8 mouse cellular contexts compared by ENCODE assay signal in genomic region chr13:26154701-26155471, GRCm38 (mm10).
DNase-seq lines count a peak whose midpoint lies in the region; ATAC-seq lines count a peak whose summit lies in the region.

No protein-coding gene starts in this region.

- H3K9me3 ChIP-seq in embryonic facial prominence, embryonic 11.5 days (replicated peaks; ENCODE audit: control insufficient read depth, low read length) = no peaks in the 10 kb centered on the region
- no peaks in the 10 kb centered on the region for H3K9me3 ChIP-seq in neural tube, embryonic 13.5 days

- H3K4me2 ChIP-seq in embryonic facial prominence, embryonic 11.5 days (ENCODE audit: low read depth, low read length) = no peak overlapping the region
- H3K4me2 ChIP-seq in neural tube, embryonic 13.5 days = no peak overlapping the region

- H3K27ac ChIP-seq in embryonic facial prominence, embryonic 11.5 days (replicated peaks; ENCODE audit: low read depth, low read length) = no peak overlapping the region
- peak overlapping the region; percentile 71 for H3K27ac ChIP-seq in neural tube, embryonic 13.5 days (replicated peaks)

- H3K36me3 ChIP-seq in embryonic facial prominence, embryonic 11.5 days (replicated peaks; ENCODE audit: control insufficient read depth, insufficient read depth, low read depth, low read length) = no peaks in the 10 kb centered on the region
- H3K36me3 ChIP-seq in neural tube, embryonic 13.5 days = no peaks in the 10 kb centered on the region

- WGBS in embryonic facial prominence, embryonic 11.5 days = 27% methylated on average over 12 of the region's 12 CpGs
- WGBS in neural tube, embryonic 13.5 days = 12% methylated on average over 12 of the region's 12 CpGs

- H3K9ac ChIP-seq in embryonic facial prominence, embryonic 11.5 days (replicated peaks; ENCODE audit: low read length) = no peak overlapping the region
- no peak overlapping the region for H3K9ac ChIP-seq in neural tube, embryonic 13.5 days

- no peak overlapping the region for H3K4me3 ChIP-seq in embryonic facial prominence, embryonic 11.5 days (ENCODE audit: low read depth, low read length)
- no peak overlapping the region for H3K4me3 ChIP-seq in neural tube, embryonic 13.5 days

- no peaks in the 10 kb centered on the region for H3K27me3 ChIP-seq in embryonic facial prominence, embryonic 11.5 days (ENCODE audit: control insufficient read depth, insufficient read depth, low read length)
- H3K27me3 ChIP-seq in neural tube, embryonic 13.5 days = no peaks in the 10 kb centered on the region

- ATAC-seq in embryonic facial prominence, embryonic 11.5 days (replicated peaks; ENCODE audit: insufficient number of reproducible peaks, low FRiP score, low TSS enrichment, low read depth) = peak; percentile 94
- peak; percentile 98 for ATAC-seq in neural tube, embryonic 13.5 days (ENCODE audit: low read depth)

- DNase-seq in heart, adult 11 months = peak; percentile 78
- DNase-seq in heart, adult 8-10 months (ENCODE audit: low spot score) = no peak
- DNase-seq in embryonic facial prominence, embryonic 11.5 days (ENCODE audit: low spot score) = peak; percentile 64
- DNase-seq in heart, postnatal 4 days = peak; percentile 35
- DNase-seq in left cerebral cortex, adult 8-10 months (ENCODE audit: low spot score in 2 of 2) = peak; percentile 13 to 68
- DNase-seq in B cell, adult 2 months = no peak
- no peak for DNase-seq in spleen, adult 18-20 months

- H3K4me1 ChIP-seq in embryonic facial prominence, embryonic 11.5 days (ENCODE audit: control insufficient read depth, insufficient read depth, low read length) = no peaks in the 10 kb centered on the region
- peaks cover 18% of the 10 kb centered on the region for H3K4me1 ChIP-seq in neural tube, embryonic 13.5 days (replicated peaks)

Comparison
In these comparisons a context has a peak if more than half of its experiments do, and no peak if none do; other contexts are left out.
1. DNase-seq: peak in heart, adult 11 months (single experiment), embryonic facial prominence, embryonic 11.5 days (single experiment), heart, postnatal 4 days (single experiment) and left cerebral cortex, adult 8-10 months (2 of 2); none in heart, adult 8-10 months (single experiment), B cell, adult 2 months (0 of 2) and spleen, adult 18-20 months (0 of 2).